ENCODE assay signal across 34 mouse cellular contexts in genomic region chr19:3974608-3975007, GRCm38 (mm10). TPM values are rescaled to one million over a fixed set of nuclear protein-coding genes. Genes with fewer than 3 reads are reported as not detected.
"Had no signal": no experiment of that assay in that cellular context is flagged by ENCODE, and none has a peak within 500 bp of the region (broad histone marks: within the 10 kb centered on the region; RNA-seq: fewer than 3 reads in every experiment).

No protein-coding gene starts in this region.

RNA-seq across cellular contexts. Expression of gene Aldh3b2, which starts 2.5 kb away (rescaled TPM):
- total RNA-seq: liver, adult 2 months; monocyte, adult 5-6 weeks had no signal
- polyA plus RNA-seq: macrophage had no signal

RNA-seq across cellular contexts. Expression of gene Acy3, which starts 11.8 kb away (rescaled TPM):
- total RNA-seq: monocyte, adult 5-6 weeks had no signal

RNA-seq across cellular contexts. Expression of gene Aldh3b3, which starts 16.2 kb away (rescaled TPM):
- total RNA-seq: left cerebral cortex, postnatal 10 days; left cerebral cortex, postnatal 4 days; megakaryocyte-erythroid progenitor cell, adult 5-6 weeks; midbrain, postnatal 0 days; monocyte, adult 5-6 weeks had no signal
- polyA plus RNA-seq: limb, embryonic 10.5 days; limb, embryonic 11.5 days; limb, embryonic 12.5 days; liver, embryonic 11.5 days; liver, embryonic 12.5 days; liver, embryonic 13.5 days; lung, embryonic 14.5 days; macrophage; midbrain, embryonic 10.5 days; midbrain, embryonic 12.5 days; midbrain, embryonic 13.5 days; midbrain, embryonic 14.5 days; midbrain, embryonic 15.5 days; midbrain, embryonic 16.5 days; midbrain, postnatal 0 days; neural tube, embryonic 11.5 days; neural tube, embryonic 12.5 days had no signal

RNA-seq across cellular contexts. Expression of gene Tbx10, which starts 17.9 kb away (rescaled TPM):
- total RNA-seq: left cerebral cortex, adult 8-10 months; left cerebral cortex, postnatal 10 days; left cerebral cortex, postnatal 14 days; left cerebral cortex, postnatal 25 days; left cerebral cortex, postnatal 36 days; left cerebral cortex, postnatal 4 days; liver, adult 2 months; megakaryocyte progenitor cell, adult 5-6 weeks; megakaryocyte, adult 5-6 weeks; megakaryocyte-erythroid progenitor cell, adult 5-6 weeks; midbrain, postnatal 0 days; monocyte, adult 5-6 weeks had no signal
- polyA plus RNA-seq: limb, embryonic 12.5 days; limb, embryonic 13.5 days; limb, embryonic 15.5 days; liver, adult 2 months; liver, embryonic 16.5 days; liver, postnatal 0 days; lung, embryonic 14.5 days; lung, embryonic 15.5 days; lung, postnatal 0 days; macrophage; midbrain, embryonic 10.5 days; midbrain, embryonic 12.5 days; midbrain, embryonic 13.5 days; midbrain, embryonic 14.5 days; midbrain, embryonic 15.5 days; midbrain, embryonic 16.5 days; midbrain, postnatal 0 days; neural tube, embryonic 11.5 days; neural tube, embryonic 12.5 days had no signal
